ENCODE assay signal across 18 mouse cellular contexts in the genomic region with DNA sequence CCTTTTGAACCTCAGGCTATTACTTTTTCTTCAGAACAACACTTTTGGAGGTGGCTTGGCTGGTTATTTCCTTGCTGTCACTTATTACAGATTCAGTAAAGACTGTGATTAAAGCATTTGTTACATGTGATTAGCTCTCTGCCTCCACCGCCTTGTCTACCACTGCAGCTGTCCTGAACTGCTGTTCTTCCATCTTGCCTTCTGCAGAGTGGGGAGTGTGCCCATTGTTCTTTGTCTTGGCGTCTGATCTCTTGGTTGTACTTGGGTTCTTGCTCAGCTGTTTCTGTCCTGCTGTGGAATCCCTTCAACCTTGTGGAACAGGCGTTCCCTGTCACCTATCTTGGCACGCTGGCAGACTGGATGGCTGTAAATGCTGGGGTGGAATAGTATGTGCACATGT. TPM values are rescaled to one million over a fixed set of nuclear protein-coding genes. Genes with fewer than 3 reads are reported as not detected.
DNase-seq lines count a peak whose midpoint lies in the region; ATAC-seq and TF ChIP-seq lines count a peak whose summit lies in the region.
"Had no signal": no experiment of that assay in that cellular context is flagged by ENCODE, and none has a peak within 500 bp of the region (broad histone marks: within the 10 kb centered on the region; RNA-seq: fewer than 3 reads in every experiment).

No protein-coding gene starts in this region.

- TF ChIP-seq POLR2A in olfactory bulb, adult 2 months (IDR thresholded peaks at IDR 0.05; ENCODE audit: insufficient read depth, low read depth, low read length) = no peak

- H3K36me3 ChIP-seq in heart, embryonic 11.5 days (ENCODE audit: control insufficient read depth, insufficient read depth, low read length) = no peaks in the 10 kb centered on the region
- no peaks in the 10 kb centered on the region for H3K36me3 ChIP-seq in midbrain, embryonic 10.5 days
- H3K36me3 ChIP-seq in midbrain, embryonic 16.5 days (ENCODE audit: control insufficient read depth, insufficient read depth, low read length) = no peaks in the 10 kb centered on the region
- H3K36me3 ChIP-seq in forebrain, embryonic 13.5 days (ENCODE audit: poor library complexity, severe bottlenecking) = no peaks in the 10 kb centered on the region
- H3K36me3 ChIP-seq: stomach, embryonic 15.5 days had no signal

- H3K27me3 ChIP-seq in heart, embryonic 11.5 days (ENCODE audit: control insufficient read depth, insufficient read depth, low read length) = no peaks in the 10 kb centered on the region
- H3K27me3 ChIP-seq in midbrain, embryonic 10.5 days (ENCODE audit: low read depth, poor library complexity, severe bottlenecking) = no peaks in the 10 kb centered on the region
- H3K27me3 ChIP-seq in midbrain, embryonic 16.5 days (ENCODE audit: control insufficient read depth, insufficient read depth, low read depth, low read length) = no peaks in the 10 kb centered on the region
- no peaks in the 10 kb centered on the region for H3K27me3 ChIP-seq in forebrain, embryonic 13.5 days
- H3K27me3 ChIP-seq: stomach, embryonic 15.5 days had no signal

- no peak overlapping the region for H3K9ac ChIP-seq in heart, embryonic 11.5 days (ENCODE audit: low read depth, low read length)
- H3K9ac ChIP-seq in midbrain, embryonic 16.5 days (ENCODE audit: low read depth, low read length) = no peak overlapping the region
- no peak overlapping the region for H3K9ac ChIP-seq in forebrain, embryonic 13.5 days
- H3K9ac ChIP-seq: hindbrain, embryonic 14.5 days; stomach, embryonic 15.5 days had no signal

- peaks cover 52% of the 10 kb centered on the region for H3K4me1 ChIP-seq in heart, embryonic 11.5 days (ENCODE audit: control insufficient read depth, insufficient read depth, low read length)
- H3K4me1 ChIP-seq in midbrain, embryonic 10.5 days = peaks cover 75% of the 10 kb centered on the region
- H3K4me1 ChIP-seq in midbrain, embryonic 16.5 days (ENCODE audit: control insufficient read depth, insufficient read depth, low read length) = peaks cover 26% of the 10 kb centered on the region
- peaks cover 79% of the 10 kb centered on the region for H3K4me1 ChIP-seq in forebrain, embryonic 13.5 days
- H3K4me1 ChIP-seq in olfactory bulb, adult 2 months (ENCODE audit: control insufficient read depth, insufficient read depth, low read length) = peaks cover 3% of the 10 kb centered on the region
- H3K4me1 ChIP-seq: stomach, embryonic 15.5 days had no signal

- DNase-seq in heart, adult 8-10 months (ENCODE audit: low spot score) = no peak
- DNase-seq in midbrain, embryonic 10.5 days (ENCODE audit: low spot score) = no peak
- DNase-seq in cerebellum, adult 9-10 months = no peak
- DNase-seq: adrenal gland, postnatal 14 days; cerebellum, postnatal 25 days; gastrocnemius, postnatal 10 days; kidney, adult 18-20 months; kidney, postnatal 36 days; liver; lung, adult 2 months had no signal

- no peak overlapping the region for H3K4me3 ChIP-seq in heart, embryonic 11.5 days (ENCODE audit: low read depth, low read length)
- H3K4me3 ChIP-seq in midbrain, embryonic 10.5 days = no peak overlapping the region
- H3K4me3 ChIP-seq in midbrain, embryonic 16.5 days (ENCODE audit: low read depth, low read length) = no peak overlapping the region
- no peak overlapping the region for H3K4me3 ChIP-seq in forebrain, embryonic 13.5 days
- no peak overlapping the region for H3K4me3 ChIP-seq in olfactory bulb, adult 2 months (ENCODE audit: insufficient read depth, low read depth, low read length)
- H3K4me3 ChIP-seq: stomach, embryonic 15.5 days had no signal

- no peak for ATAC-seq in heart, embryonic 11.5 days (replicated peaks; ENCODE audit: insufficient number of reproducible peaks, low FRiP score, low TSS enrichment)
- ATAC-seq in midbrain, embryonic 16.5 days = no peak
- peak; percentile 62 for ATAC-seq in forebrain, embryonic 13.5 days

- no peak overlapping the region for H3K4me2 ChIP-seq in heart, embryonic 11.5 days
- no peak overlapping the region for H3K4me2 ChIP-seq in midbrain, embryonic 16.5 days (ENCODE audit: low read length)
- no peak overlapping the region for H3K4me2 ChIP-seq in forebrain, embryonic 13.5 days
- H3K4me2 ChIP-seq: hindbrain, embryonic 14.5 days; stomach, embryonic 15.5 days had no signal

- 0 out of 2 replicates have a peak overlapping the region, but pooled peaks have one; percentile 50 for H3K27ac ChIP-seq in heart, embryonic 11.5 days (ENCODE audit: low read depth, low read length)
- peak overlapping the region; percentile 39; the same call in 1 of the 2 replicates for H3K27ac ChIP-seq in midbrain, embryonic 10.5 days (replicated peaks)
- no peak overlapping the region for H3K27ac ChIP-seq in midbrain, embryonic 16.5 days (ENCODE audit: low read length)
- peak overlapping the region; percentile 66 for H3K27ac ChIP-seq in forebrain, embryonic 13.5 days
- 0 out of 2 replicates have a peak overlapping the region, but pooled peaks have one; percentile 20 for H3K27ac ChIP-seq in olfactory bulb, adult 2 months (ENCODE audit: insufficient read depth, low read depth, low read length)
- H3K27ac ChIP-seq: macrophage; stomach, embryonic 15.5 days had no signal

- 54% methylated on average over 4 of the region's 4 CpGs for WGBS in heart, embryonic 11.5 days (ENCODE audit: insufficient replicate concordance)
- WGBS in midbrain, embryonic 10.5 days = 76% methylated on average over 4 of the region's 4 CpGs
- WGBS in midbrain, embryonic 16.5 days = 48% methylated on average over 4 of the region's 4 CpGs
- 37% methylated on average over 4 of the region's 4 CpGs for WGBS in forebrain, embryonic 13.5 days
- 48% methylated on average over 4 of the region's 4 CpGs for WGBS in olfactory bulb, adult 2 months

- no peaks in the 10 kb centered on the region for H3K9me3 ChIP-seq in heart, embryonic 11.5 days (replicated peaks; ENCODE audit: control insufficient read depth, low read length)
- H3K9me3 ChIP-seq in midbrain, embryonic 10.5 days (replicated peaks) = no peaks in the 10 kb centered on the region
- H3K9me3 ChIP-seq in midbrain, embryonic 16.5 days (replicated peaks; ENCODE audit: control insufficient read depth, low read length, poor library complexity, severe bottlenecking) = no peaks in the 10 kb centered on the region
- H3K9me3 ChIP-seq in forebrain, embryonic 13.5 days (replicated peaks) = no peaks in the 10 kb centered on the region; the same call in 1 of the 2 replicates
- H3K9me3 ChIP-seq: G1E; stomach, embryonic 15.5 days had no signal

- no peak for TF ChIP-seq CTCF in olfactory bulb, adult 2 months (IDR thresholded peaks at IDR 0.05; ENCODE audit: insufficient read depth, low read depth, low read length)

RNA-seq across cellular contexts. Expression of gene Phlpp1, which starts 30.4 kb away (rescaled TPM):
- polyA plus RNA-seq in heart, embryonic 11.5 days (2014; fragmentation: Nextera tagmentation; extraction: Ambion mirVana) = 4.0 and 4.5 TPM in 2 replicates
- total RNA-seq in heart, adult 8-10 months (2022) = 10 to 100 TPM; 15.4 to 17.3 (median 16.4) TPM
- 4.8 and 5.0 TPM in 2 replicates for polyA plus RNA-seq in midbrain, embryonic 10.5 days (2016; fragmentation: Nextera tagmentation; extraction: Ambion mirVana)
- 7.1 TPM in 2 replicates for polyA plus RNA-seq in midbrain, embryonic 16.5 days (2015; fragmentation: Nextera tagmentation; extraction: Ambion mirVana)
- 8.0 and 8.8 TPM in 2 replicates for polyA plus RNA-seq in forebrain, embryonic 13.5 days (2015; fragmentation: Nextera tagmentation; extraction: Ambion mirVana)
- polyA plus RNA-seq in olfactory bulb, adult 2 months (2012; ENCODE audit: insufficient read depth, insufficient read length, low replicate concordance, missing spikeins) = not detected in 2 replicates
